Mouse (Mus musculus) spleen, adult 18-20 months (tissue): ENCODE measurements at regions not wholly inside any gene's neighbourhood (a gene's known extent, or its start where the extent isn't known, plus 50 kb on each side); places are given as distances from the start of the nearest gene placed in this dataset.

Source experiments
- DNase-seq, 2 experiments: peaks; one replicate each; pipeline ENCODE4 v3.0.0; 2022; ENCODE audit warnings: mixed read lengths in 2 of 2

DNA sequence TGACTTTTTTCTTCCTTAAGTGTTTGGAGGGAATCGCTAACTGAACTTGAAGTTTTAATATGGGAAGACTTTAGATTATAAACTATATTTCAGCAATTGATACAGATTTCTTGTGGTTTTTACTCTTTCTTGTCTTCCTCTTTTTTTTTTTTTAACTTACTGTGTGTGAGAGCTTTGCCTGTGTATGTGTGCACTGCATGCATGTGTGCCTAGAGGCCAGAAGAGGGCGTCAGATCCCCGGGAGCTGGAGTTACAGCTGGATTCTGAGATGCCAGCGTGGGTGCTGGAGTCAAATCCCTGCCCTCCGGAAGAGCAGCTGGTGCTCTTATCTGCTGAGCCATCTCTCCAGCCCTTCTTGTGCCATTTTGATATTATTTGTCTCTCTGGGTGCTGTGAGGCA, 129.6 kb downstream of the Trim33 start:
- no peak for DNase-seq

DNA sequence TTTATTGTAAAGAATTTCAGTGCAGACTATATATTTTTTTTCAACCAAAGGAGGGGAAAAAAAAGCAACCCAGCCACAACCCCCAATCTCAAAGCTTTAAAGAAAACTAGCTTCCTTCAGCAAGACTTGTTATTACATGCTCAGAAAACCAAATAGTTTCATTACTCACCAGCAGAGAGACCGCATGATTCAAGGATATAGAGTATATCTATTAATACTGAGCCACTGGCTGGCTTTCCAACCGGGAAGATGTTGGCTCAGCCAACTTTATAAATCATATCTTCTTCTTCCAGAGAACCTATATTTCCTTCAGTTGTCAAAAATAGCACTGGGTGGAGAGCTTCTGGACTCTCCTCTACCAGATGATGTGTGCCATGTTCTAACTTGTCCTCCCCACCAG, 133.2 kb downstream of the Trim33 start:
- DNase-seq: no peak

DNA sequence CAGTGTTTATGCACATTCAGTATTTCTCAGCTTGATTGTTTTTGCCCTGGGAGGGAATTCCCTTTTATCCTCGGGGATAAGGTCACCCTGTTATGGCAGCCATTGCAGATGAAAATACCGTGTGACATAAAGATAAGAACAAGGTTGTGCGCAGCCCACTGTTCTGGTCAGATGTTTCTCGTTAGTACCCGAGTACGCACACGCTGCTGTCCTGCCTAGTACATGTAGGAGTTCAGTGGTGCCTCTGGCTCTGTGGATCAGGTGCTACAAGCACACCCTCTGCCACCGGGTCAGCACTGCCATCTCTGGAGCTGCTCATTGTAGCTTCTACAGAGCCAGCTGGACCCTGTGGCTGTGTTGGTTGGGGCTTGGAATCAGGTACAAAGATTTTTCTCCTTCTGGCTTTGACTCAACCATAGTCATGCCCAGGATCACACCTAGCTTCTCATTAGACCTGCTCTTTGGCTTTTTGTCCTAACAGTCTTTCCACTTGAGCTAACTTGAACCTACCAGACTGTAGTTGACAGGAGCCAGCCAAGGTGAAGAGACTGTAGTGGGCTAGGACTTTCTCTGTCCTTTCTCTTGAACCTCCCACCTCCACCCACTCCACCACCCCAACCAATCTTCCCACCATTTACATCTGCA, 136.1 kb downstream of the Trim33 start:
- DNase-seq: no peak

DNA sequence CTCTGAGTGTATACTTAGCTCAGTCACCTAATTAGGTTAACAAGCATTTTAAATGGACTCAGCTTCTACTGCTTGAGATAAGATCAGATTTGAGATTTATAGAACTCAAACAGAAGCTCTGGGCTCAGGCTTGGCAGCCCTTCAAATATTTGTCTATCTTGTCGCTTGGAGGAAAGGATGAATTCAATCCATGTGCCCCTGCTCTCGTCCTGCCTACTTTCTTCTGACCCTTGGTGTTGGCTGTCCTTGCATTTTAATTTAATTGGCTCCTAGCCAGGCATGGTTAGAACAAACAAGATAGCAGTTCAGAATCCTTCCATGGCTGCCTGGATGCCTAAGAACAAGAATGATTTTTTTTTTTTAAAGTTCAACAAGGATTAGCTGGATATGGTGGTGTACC, 137.2 kb downstream of the Trim33 start:
- no peak for DNase-seq

DNA sequence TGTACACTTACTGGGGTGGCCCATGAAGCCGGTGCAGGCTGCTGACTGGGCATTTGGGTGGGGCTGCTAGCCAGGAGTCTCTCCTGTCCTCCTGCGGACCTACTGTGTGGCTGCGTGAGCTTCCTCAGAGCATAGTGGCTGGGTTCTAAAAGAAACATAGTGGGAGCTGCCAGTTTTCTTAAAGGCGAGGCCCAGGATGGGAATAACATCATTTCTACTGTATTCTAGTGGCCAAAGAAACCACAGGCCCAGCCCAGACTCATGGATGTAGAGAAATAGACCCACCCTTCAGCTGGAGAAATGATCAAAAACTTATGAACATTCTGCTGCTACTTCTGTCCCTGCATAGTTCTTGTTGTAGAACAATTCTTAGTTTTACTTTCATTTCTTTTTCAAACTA, 138.7 kb downstream of the Trim33 start:
- no peak for DNase-seq

DNA sequence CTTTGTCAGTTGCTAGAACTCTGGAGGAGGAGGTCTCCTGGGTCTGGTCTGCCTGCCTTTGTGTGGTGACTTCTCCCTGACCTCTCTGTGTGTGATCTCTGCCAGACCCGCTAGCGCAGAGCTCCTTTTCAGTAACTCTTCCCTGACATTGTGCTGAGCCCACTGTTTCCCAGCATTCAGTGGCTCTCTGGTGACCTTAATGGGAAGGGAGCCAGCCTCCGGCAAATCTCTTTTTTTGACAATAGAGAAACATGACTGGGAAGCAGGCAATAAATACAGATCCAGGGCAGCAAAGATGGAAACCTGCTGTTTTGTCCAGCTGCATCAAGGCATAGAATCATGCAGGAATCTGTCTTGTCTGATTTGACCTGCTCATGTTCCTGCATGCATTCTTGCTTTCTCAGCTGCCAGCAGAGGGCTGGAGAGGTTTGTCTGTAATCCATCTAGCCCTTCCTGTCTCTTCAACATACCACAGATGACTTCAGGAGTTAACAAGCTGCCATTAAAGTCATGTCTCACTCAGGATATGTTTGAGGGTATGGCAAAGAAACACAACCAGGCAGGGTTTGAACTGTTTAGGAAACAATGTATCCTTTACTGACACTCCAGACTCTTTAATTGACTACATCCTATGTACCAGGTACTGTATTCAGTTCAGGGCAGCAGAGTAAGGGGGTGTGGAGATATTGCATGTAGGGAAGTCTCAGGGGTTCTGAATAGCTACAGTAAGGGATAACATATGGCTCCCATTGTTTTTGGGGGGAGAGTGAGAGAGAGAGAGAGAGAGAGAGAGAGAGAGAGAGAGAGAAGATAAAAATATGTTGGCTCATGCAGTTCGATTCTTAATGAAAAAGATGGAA, 140.9 kb downstream of the Trim33 start:
- no peak for DNase-seq

DNA sequence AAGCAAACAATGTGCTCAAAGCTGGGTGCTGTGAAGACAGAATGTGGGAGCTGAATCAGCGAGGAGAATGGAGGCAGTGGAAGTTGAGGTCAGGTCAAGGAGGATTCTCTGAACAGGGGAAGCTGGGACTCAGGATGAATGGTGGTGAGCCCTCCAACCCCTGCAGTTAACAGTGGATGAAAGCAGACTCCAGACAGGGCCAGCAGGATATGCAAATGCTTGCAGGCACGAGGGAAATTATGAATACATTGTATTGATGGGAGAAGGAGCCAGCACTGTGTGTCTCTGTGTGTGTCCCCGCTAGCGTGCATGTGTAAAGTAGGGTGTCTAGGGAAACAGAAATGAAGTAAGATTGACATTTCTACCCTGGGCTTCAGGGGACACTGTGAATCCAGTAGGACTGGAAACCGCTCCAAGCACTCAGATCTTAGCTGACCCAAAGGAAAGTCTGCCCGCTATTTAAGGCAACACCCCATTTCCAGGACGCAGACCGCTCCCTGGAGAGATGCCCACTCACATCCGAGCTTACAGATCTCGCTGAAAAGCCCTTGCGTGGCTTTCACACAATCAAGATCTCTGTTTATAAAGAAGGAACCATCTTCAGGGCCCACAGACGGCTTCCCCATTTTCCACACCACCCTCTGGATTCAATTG, 141.7 kb downstream of the Trim33 start:
- no peak for DNase-seq

DNA sequence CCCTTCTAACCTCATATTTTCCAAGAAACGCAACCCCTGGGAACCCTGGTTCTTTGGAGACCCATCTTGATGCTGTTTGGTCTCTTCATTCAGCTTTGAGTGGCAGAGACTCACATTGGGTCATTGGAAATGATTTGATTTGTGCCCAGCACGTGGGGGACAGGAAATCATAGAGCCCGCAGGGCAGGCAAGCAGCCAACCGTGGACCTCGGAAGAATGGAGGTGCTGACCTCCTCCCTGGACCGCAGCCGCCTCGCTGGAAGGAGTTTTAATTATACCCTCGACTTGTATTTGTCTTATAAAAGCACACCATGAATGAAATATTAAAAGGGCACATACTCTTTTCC, 142.2 kb downstream of the Trim33 start:
- no peak for DNase-seq

DNA sequence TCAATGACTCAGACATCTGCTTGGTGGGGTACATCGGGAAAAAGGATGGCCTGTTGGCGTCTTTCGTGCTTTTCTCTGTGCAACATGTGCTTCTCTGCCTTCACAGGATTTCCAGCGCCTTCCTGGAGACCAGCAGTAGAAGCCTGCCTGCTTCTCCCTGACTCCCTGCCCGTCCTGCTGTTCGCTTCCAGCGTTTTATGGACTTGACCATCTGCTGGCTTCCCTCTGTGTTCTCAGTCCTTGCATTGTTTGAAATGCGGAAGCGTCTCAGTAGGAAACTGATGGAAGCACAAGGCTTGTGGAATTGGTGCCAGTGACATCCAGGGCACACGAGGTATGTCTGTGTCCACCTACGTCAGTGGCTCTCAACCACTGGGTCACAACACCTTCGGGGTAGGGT, 143.7 kb downstream of the Trim33 start:
- no peak for DNase-seq

DNA sequence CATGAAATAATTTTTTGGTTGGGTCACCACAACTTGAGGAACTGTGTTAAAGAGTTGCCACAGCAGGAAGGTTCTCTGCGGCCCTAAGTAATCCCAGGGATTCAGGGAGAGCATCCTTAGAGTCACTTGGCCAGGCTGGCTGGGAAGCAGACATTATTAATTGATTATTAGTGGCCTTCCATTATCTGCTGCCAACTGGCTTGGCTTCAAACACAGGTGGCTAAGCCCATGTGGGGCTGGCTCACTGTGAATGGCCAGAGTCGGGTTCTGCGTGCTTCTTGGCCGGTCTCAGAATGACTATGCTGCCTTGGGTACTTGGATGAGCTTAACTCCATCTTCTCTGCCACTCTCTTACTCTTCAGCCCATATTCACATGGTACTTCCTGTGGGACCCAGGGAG, 144.2 kb downstream of the Trim33 start:
- no peak for DNase-seq

DNA sequence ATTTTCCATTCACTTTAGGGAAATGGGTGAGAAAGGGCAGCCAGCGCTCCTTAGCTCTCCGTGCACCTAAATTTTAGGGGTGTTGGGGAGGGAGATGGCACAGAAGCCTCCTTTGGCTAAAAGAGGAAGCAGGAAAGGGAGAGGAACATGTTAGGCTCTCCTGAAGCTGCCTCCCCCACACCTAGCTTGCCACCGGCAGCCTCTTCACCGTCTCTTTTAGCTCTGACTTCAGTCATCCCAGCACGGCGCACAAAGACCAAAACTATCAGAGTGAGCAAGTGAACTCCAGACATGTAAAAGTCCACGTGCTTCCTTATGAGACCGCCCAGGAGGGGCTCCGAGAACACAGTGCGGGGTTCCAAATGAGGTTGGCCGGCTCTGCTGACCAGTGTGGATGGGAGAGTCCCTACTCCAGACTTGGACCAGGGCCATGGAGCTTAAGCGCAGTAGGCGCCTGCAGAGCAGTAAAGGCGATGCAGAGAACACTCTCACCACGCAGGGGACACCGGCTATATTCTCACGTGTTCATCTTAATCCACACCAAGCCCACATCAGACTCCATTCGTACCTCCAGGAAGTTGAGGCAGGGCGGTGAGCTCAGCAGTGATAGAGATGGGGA, 146.8 kb downstream of the Trim33 start:
- no peak for DNase-seq

DNA sequence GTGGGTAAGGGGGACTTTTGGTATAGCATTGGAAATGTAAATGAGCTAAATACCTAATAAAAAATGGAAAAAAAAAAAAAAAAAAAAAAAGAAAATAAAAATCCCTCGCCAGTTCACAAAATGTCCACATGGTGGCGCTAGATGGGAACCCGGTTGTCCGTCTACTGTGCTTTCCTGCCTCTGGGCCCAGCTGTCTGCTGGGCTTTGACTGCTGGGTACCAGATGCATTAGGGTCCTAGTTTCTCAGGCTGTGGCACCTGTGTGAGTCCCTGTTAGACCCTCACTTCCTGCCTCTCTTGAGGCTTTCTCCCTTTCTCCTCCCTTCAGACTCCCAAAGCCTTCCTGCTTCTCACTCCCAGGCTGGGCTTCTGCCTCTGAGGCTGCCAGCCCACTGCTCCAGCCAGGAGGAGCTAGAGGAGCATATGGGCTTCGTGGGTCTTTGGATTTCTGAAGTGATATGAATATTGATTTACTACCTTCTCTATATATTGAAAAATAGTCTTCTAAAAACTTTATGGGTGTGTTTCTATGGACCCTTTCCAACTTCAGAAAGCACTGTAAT, 145.7 kb upstream of the Syt6 start:
- DNase-seq: peak in 1 of 2 experiments; percentile 13

DNA sequence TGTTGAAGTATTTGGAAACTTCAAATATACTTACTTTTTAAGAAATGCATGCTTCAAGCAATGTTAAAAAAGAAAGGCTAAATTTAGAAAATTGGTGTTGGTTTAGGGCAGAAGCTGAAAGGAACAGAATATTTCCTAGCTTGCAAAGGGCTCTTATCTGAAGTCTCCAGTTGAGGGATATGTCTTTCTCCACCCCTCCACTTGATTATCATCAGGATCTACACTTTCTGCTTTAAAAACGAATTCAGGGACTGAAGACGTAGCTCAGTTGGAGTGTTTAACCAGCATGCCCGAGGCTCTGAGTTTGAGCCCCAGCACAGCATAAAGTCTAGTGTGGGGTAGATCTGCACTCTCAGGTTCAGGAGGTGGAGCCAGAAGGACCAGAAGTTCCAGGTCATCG, 144.9 kb upstream of the Syt6 start:
- DNase-seq: no peak

DNA sequence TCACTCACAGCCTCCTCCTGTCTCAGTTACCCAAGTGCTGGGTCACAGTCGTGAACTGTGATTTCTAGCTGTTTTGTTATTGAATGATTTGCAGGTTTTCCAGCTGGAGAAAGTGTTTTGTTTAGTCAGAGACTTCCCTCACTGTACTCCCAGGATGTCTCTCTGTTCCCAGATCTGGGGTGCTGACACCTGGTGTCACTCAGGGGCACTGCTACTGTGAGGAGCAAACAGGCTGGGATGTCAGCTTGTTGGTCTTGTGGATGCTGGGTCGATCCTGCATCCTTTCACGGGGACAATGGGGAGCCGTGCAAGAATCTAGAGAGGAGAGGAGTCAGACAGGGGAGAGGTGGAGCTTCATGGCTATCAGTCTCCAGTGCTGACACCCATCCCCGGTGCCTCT, 142.8 kb upstream of the Syt6 start:
- no peak for DNase-seq

DNA sequence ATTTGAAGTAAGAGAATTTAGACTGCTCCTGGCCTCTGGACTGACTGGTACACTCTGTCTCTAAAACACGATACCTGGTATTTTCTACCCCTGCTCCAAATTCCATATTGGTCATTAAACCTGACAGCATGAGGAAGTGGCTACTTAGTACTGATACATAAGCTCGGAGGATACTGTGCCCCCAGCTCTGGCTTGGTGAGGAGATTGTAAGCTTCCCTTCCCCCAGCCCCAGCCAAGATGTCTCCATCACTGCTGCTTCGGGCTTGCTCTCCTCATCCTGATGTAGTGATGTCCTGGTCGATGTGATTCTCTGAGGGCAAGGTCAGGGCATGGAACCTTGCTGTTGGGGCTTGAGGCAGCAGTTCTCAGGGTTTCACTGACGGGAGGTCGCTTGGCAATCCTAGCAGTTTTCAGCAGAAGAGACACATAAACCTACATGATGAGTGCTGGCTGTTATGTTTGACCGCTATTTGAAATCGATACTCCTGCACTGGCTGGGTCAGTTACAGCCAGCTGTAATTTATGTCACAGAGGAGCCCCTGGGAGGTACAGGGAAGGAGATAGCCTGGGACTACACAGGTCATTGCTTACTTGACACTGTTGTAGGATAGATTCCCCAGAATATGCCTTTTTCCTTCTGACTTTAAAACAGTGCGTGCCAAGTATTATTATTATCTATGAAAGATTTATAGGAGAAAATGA, 138.0 kb upstream of the Syt6 start:
- no peak for DNase-seq

DNA sequence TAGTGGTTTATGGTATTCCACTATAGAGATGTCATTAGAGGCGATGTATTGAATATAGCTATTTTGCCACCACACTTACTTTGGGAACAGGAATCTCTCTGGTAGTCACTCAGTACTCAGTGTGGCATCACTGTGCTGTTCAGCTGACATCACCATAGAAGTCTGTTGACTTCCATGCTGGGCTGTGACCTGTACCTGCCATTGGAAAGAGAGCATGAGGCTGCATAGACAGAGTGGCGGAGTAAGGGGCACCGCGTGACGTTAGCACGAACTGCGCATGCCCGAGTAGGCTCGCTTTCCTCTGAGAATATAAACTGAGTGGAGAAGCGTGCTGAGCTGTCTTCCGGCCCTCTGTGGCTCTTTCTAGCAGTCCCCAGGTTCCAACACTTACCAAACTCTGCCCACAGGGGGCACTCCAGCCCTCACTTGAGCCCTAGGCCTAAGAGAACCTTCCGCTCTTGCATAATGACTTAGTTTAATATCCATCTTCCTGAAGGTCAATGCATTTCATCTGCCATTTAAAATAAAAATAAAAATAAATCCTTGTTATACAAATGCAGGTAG, 136.2 kb upstream of the Syt6 start:
- peak; percentile 20 to 46 for DNase-seq

DNA sequence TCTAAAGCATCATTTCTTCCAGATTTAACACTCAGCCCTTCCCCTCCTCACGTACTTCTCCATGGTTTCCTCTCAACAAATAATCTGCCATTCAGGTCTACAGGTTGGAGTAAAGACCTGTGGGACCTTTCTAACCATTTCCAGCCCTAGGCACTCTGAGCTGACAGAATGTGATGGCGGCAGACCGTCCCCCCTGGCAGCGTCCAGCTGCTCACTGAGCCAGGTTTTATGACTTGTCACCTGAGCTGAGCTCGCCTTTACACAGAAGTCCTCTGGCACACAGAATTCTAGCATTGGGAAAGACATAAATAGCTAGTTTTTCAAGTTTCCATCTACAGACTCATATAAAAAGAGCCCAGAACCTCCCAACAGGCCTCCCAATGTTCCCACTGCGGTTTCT, 131.8 kb upstream of the Syt6 start:
- DNase-seq: no peak

DNA sequence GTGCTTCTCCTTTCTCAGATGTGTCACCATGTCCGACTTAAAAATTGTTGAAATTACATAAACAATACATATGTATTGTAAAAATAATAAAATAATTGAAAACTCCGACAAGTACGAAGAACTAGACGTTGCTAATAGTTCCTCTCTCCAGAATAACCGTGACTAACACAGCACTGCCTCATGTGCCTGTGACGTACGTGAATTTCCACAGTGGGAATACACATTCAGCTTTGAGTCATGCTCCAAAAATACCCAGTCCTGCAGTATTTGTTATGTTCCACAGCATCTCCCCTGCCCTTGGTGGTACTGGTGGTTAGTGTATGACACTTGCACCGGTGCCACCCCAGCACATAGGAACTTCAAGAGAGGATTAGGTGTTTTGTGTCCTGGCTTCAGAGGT, 129.2 kb upstream of the Syt6 start:
- DNase-seq: no peak

DNA sequence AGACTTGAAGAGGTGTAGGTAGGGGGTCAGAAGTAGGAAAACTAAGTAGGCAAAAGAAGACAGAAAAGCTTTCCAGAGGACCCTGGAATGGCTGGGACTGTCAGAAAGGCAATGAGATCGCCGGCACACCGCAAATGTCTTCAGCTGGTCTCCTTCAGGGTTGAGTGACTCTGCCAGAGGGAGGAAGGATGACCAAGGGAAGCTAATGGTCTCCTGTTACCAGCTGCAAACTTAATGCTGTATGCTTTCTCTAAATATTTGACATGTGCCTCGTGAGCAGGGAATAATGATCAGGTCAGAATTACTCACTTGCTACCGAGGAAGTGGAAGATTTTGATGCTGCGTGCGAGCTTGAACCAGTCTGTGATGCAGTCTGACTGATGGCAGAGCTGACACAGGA, 125.2 kb upstream of the Syt6 start:
- no peak for DNase-seq

DNA sequence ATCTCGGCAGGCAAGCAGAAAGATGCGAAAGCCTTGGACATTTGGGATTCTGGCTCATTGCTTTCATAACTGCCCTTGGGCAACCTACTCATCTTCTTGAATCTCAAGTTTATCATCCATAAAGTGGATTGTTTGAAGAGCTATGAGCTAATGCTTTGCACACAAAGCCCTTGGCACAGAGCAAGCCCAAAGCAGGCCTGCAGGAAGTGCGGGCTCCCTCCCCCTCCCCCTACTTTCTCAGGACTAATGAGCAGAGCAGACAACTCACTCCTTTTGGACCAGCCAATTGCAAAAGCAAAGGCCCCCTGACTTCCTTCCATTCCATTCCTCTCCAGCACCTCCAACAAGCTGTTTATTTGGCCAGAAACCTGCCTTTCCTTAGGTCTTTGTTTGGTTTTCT, 123.1 kb upstream of the Syt6 start:
- DNase-seq: no peak

DNA sequence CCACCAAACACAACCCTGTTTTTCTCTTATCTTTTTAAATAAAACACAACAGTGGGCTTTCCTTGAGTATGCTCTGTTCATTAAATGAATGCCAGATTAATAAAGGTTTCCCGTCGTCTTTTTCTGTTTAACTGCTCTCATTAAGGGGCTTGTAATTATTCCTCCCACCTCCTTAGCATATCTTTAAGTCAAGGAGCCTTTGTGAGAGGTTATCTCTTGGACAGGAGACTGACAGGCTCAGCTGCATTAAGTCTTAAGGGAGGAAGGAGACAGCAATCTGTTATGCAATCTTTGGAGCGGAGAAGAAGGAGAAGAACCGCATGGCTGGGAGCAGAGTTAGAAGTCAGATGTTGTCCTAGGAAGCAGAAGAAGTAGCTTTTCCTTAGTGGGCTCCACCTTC, 111.3 kb upstream of the Syt6 start:
- no peak for DNase-seq

DNA sequence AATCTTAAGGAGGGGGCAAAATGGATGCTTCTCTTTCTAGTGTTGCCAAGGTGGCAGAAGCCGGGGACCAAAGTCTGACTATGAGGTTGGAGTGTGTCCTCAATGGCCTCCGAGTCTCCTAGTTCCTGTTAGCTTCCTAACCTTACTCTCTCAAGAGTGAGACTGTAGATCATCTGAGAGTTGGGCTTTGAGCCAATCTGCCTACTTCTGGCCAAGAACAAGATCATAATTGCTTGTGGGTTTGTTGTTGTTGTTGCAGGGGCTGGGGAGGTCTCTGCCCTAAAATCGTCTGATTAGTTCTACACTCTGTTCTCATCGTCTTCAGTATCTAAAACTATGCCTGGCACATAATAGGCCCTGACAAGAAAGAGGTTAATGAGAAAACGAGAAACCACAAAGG, 110.8 kb upstream of the Syt6 start:
- DNase-seq: no peak

DNA sequence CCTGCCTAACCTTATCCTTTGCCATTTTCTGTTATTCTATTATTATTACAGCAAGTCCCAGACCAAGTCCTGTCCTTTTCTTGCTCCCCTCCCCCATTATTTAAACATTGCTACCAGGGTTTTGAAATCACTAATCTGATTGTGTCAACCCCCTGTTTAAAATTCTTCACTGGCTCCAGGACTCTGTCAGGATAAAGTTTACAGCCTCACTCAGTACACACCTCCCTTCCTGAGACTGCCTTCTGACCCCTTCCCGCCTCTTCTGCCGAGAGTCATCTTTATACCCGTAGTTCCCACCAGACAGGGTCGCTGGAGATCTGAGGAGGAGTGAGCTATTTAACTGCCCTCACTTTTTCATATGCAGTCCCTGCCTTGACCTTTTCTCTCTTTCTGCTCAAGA, 110.3 kb upstream of the Syt6 start:
- DNase-seq: no peak
